Mouse (Mus musculus) midbrain, embryonic 16.5 days (tissue): ENCODE measurements around the gene Magi1. TPM values are rescaled to one million over a fixed set of nuclear protein-coding genes. Genes with fewer than 3 reads are reported as not detected.

Experiments
- ATAC-seq: fragments of 200-750 bp; cut with Nextera tagmentation; 2 replicates; pipeline ENCODE4 v1.8.0; 2017; ENCODE audit warnings: moderate TSS enrichment
- H3K27ac ChIP-seq: fragments of 300-500 bp; sonication (generic); 2 replicates; pipeline ENCODE4 v1.5.1; 2014; ENCODE audit warnings: mild to moderate bottlenecking, low read length, mixed read lengths
- H3K27me3 ChIP-seq: fragments of 300-500 bp; sonication (generic); 2 replicates; pipeline ENCODE4 v1.6.1; 2014; ENCODE audit warnings: low read depth, low read length, mixed read lengths; ENCODE audit not compliant: control insufficient read depth, insufficient read depth
- H3K36me3 ChIP-seq: fragments of 300-500 bp; sonication (generic); 2 replicates; pipeline ENCODE4 v1.6.1; 2014; ENCODE audit warnings: mild to moderate bottlenecking, low read length, moderate library complexity, mixed read lengths; ENCODE audit not compliant: control insufficient read depth, insufficient read depth
- H3K4me1 ChIP-seq: fragments of 300-500 bp; sonication (generic); 2 replicates; pipeline ENCODE4 v1.6.1; 2014; ENCODE audit warnings: mild to moderate bottlenecking, low read length, mixed read lengths; ENCODE audit not compliant: control insufficient read depth, insufficient read depth
- H3K4me2 ChIP-seq: fragments of 300-500 bp; sonication (generic); 2 replicates; pipeline ENCODE4 v1.6.1; 2014; ENCODE audit warnings: mild to moderate bottlenecking, low read length, mixed read lengths
- H3K4me3 ChIP-seq: fragments of 300-500 bp; sonication (generic); 2 replicates; pipeline ENCODE4 v1.5.1; 2014; ENCODE audit warnings: low read depth, mild to moderate bottlenecking, low read length, moderate library complexity, mixed read lengths
- H3K9ac ChIP-seq: fragments of 300-500 bp; sonication (generic); 2 replicates; pipeline ENCODE4 v1.6.1; 2014; ENCODE audit warnings: low read depth, low read length, mixed read lengths
- H3K9me3 ChIP-seq: fragments of 300-500 bp; sonication (generic); replicated peaks from 2 replicates; pipeline ENCODE4 v1.6.1; 2014; ENCODE audit warnings: mild to moderate bottlenecking, low read length, mixed read lengths; ENCODE audit not compliant: control insufficient read depth, poor library complexity, severe bottlenecking
- WGBS: fragments of 180-500 bp; shearing (Covaris S2); extraction: QIAGEN DNeasy Blood & Tissue Kit; methylation state at CpG from one replicate; pipeline ENCODE4 v1.1.7; 2014; 5-methylcytosine and 5-hydroxymethylcytosine counted together
- polyA plus RNA-seq: library from polyadenylated mRNA; unstranded; fragments of >200 nt; fragmentation: Nextera tagmentation; extraction: Ambion mirVana; gene quantifications from 2 replicates; pipeline ENCODE4 v1.2.1, GENCODE M21; 2015

Magi1 gene
- polyA plus RNA-seq, 1 experiment from 2014 or later = 34.6 TPM

DNA sequence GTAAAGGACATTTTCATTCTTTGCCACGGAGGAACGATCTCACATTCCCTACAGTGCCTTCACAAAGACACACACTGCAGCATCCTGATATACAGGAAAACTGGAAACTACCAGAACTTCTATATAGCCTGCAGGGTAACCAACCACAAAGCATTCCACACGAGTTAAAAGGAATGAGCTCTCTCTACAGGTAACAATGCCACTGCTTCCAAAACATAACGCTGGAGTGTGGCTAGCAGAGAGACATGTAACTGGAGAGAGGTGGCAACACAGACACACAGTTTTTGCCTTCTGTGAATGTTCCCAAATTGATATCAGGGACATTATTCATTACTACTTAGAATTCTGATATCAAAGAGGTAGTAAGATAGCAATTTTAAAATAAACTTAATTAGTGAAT is 564.2 kb downstream of the Magi1 start:
- no peak overlapping the region for H3K4me3 ChIP-seq
- H3K4me2 ChIP-seq = no peak overlapping the region
- H3K27ac ChIP-seq = no peak overlapping the region
- H3K9me3 ChIP-seq = no peaks in the 10 kb centered on the region
- ATAC-seq = no peak
- no peaks in the 10 kb centered on the region for H3K36me3 ChIP-seq
- H3K4me1 ChIP-seq = peaks cover 39% of the 10 kb centered on the region
- no peaks in the 10 kb centered on the region for H3K27me3 ChIP-seq
- WGBS = 40% methylated on average over 4 of the region's 4 CpGs
- no peak overlapping the region for H3K9ac ChIP-seq

DNA sequence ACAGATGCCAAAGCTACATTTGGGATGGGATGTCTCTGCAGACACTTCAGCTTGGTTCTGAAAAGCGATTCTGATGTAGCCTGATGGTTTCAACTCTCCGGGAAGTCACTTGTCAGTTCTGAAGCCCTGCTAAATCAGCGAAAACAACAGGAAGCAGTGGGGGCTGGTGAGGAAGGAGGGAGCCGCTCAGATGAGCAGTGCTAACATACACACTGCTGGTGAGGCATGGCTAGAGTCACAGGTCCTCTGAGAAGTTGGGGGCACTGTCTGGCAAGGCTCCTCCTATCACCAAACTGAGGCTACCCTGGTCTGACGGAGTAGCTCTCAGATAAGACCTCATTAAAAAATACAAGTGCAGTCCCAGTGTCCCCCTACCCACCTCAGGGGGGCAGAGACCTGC is 565.3 kb downstream of the Magi1 start:
- Histone ChIP-seq H3K36me3 (no peaks in the 10 kb centered on the region), H3K4me1 (peaks cover 37% of the 10 kb centered on the region), H3K4me2 (peak overlapping the region; percentile 17), H3K9ac (no peak overlapping the region), H3K4me3 (no peak overlapping the region), H3K9me3 (no peaks in the 10 kb centered on the region), H3K27ac (no peak overlapping the region), H3K27me3 (no peaks in the 10 kb centered on the region)
- WGBS = 17% methylated on average over 5 of the region's 5 CpGs
- peak; percentile 29; the same call in 1 of the 2 replicates for ATAC-seq

DNA sequence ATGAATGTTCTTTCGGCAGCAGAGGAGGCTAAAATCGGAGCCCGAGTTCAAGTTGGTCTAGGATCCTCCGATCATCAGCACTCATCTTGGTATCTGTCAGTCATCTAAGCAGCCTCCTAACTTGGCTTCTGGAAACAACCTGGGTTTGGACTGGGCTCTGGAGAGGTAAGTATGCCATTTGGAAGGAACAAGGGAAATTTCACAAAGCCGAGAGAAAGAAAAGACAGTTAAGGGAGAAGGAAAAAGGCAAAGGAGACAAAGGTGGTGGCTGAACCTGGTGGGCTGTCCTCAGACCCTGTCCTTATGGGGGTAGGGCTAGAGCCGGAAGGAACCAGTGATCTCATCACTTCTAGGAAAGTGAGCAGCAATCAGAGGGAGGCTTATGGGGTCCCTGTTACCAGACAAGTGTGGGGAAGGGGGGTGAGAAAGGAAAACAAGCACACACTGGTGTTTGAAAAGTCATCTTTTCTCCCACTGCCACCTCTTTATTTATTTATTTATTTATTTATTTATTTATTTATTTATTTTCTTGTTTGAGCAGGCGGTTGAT is 565.8 kb downstream of the Magi1 start:
- H3K4me3 ChIP-seq = peak overlapping the region; percentile 45
- peak overlapping the region; percentile 75 for H3K27ac ChIP-seq
- peak overlapping the region; percentile 27 for H3K9ac ChIP-seq
- H3K27me3 ChIP-seq = no peaks in the 10 kb centered on the region
- ATAC-seq = no peak
- H3K4me1 ChIP-seq = peaks cover 37% of the 10 kb centered on the region
- 38% methylated on average over 7 of the region's 7 CpGs for WGBS
- H3K9me3 ChIP-seq = no peaks in the 10 kb centered on the region
- H3K36me3 ChIP-seq = no peaks in the 10 kb centered on the region
- peak overlapping the region; percentile 75 for H3K4me2 ChIP-seq

DNA sequence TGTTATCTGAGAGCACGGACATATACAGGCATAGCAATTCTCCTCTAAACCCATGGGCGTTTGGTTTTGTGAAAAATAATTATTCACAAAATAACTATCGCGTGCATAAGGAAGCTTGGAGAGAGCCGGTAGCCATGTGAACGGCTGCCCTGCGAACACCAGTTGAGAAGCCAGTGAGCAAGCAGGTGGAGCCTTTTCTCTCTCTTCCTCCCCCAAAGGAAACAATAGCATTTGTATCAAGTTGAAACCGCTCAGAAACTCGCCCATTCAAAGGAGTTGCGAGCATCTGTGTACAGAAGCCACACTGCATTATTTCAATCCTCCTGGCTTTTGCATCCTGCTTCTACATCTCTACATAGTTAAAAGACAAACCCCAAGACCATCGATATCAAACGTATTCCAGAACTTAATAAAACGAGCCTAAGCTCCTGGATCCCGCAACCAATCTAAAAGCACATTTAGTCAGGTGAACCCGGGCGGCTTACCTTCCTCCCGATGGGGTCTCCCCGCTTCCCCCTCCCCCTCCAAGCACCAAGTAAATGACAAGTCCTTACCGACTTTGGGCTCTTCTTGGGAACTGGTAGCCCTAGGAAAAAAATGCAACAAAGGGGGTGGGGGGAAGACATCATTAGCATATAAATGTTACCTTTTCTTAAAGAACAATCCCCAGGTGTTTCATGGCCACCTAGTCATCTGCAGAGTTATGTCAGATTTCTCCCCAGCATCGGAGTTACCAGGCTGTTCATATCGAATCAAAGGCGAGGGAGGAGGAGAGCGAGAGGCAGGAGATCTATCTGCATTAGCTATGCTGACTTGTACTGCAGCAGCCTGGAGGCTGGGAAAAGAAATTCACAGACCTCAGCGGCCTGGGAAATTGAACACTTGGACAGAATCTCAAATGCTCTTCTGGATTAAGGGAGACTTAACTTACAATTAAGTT is 566.8 kb downstream of the Magi1 start:
- Histone ChIP-seq H3K9me3 (no peaks in the 10 kb centered on the region), H3K4me2 (peak overlapping the region; percentile 75), H3K27ac (peak overlapping the region; percentile 75), H3K36me3 (no peaks in the 10 kb centered on the region), H3K4me3 (peak overlapping the region; percentile 45), H3K4me1 (peaks cover 37% of the 10 kb centered on the region), H3K9ac (peak overlapping the region; percentile 64), H3K27me3 (no peaks in the 10 kb centered on the region)
- peak; percentile 77 for ATAC-seq
- WGBS = 2% methylated on average over 24 of the region's 24 CpGs

DNA sequence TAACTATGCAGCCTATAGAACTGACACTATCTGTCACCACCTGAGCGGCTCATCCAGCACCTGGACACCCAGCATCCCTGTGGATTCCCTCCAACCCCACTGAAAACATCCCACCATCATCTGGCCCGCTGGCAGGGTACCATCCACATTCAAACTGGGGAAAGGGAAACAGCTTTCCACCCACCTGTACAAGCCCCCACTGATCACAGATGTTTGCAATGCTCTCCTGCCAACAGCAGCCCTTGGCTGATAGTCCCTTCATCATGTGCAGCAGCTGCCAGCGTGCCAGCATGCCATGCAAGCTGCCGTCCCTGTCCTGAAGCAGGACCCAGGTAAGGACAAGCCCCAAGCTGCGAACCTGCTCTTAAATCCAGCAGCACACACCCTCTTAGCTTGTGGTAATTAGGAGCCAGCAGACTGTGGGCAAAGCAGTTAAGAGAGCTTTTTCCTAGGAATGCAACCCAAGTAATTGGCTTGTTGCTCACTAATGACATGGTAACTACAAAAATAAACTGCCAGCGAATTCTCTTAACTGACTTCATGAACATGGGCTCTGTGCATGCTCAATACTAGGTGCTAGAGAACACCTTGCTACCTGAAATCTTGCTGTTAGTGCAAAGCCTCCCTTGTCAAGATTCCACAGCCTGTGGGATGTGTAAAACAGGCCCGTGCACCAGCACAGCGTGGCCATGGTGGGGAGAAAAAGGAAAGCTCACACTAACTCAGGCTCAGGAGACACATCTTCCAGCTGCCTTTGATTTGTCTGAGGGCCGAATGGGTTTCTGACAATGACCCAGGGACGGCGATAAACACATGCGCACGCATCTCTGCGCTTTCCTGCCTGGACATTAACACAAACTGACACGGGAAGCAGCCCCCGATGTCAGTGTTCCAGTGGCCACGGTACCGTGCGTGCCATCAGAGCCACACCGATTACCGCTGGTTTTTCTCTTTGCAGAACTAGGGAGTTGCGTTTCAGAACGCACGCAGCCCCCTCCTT is 568.2 kb downstream of the Magi1 start:
- Histone ChIP-seq H3K27ac (peak overlapping the region; percentile 31), H3K4me1 (peaks cover 37% of the 10 kb centered on the region), H3K27me3 (no peaks in the 10 kb centered on the region), H3K36me3 (no peaks in the 10 kb centered on the region), H3K9ac (peak overlapping the region; percentile 56), H3K4me3 (peak overlapping the region; percentile 45), H3K9me3 (no peaks in the 10 kb centered on the region), H3K4me2 (peak overlapping the region; percentile 75)
- 34% methylated on average over 24 of the region's 24 CpGs for WGBS
- ATAC-seq = peak; percentile 36; the same call in 1 of the 2 replicates

DNA sequence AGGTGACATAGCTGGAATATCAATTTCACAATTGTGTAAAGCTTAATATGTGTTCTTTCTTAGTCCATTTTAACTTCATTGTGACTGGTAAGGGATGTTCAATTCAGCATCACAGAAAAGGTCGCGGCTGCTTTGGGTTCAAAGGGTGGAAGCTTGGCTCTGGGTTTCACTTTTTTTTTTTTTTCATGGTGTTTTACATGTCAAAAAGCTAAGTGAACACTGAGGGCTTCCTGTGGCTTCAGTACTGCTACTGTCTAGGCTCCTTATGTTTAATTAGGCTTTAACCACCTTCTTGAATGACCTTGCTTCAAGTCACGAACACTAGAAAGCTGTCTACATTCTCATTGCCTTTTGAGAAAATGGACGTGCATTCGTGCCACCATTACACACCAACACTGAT is 579.4 kb downstream of the Magi1 start:
- no peak for ATAC-seq
- Histone ChIP-seq H3K36me3 (0 out of 2 replicates have a peak, but pooled peaks cover 5% of the 10 kb centered on the region), H3K27me3 (no peaks in the 10 kb centered on the region), H3K4me1 (peaks cover 6% of the 10 kb centered on the region; the same call in 1 of the 2 replicates), H3K27ac (no peak overlapping the region), H3K4me3 (no peak overlapping the region), H3K4me2 (no peak overlapping the region), H3K9ac (no peak overlapping the region), H3K9me3 (no peaks in the 10 kb centered on the region)
- 35% methylated on average over 5 of the region's 5 CpGs for WGBS

DNA sequence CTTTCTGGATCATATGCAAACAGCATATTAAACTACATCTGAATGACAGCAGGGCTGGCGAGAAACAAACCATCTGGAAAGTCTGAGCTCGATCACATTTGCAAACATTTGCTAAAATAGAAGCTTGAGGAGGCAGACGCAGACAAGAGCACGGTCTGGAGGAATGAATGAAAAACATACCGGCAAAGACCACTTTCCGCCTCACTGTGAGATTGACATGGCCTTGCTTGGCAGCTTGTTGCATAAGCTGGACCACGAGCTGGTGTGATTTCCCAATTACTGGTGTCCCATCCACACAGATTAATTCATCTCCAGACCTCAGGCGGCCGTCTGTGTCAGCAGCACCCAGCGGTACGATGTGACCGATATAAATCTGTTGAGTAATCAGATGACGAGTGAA is 584.3 kb downstream of the Magi1 start:
- no peak overlapping the region for H3K27ac ChIP-seq
- peaks cover under 1% of the 10 kb centered on the region; the same call in 1 of the 2 replicates for H3K4me1 ChIP-seq
- H3K9me3 ChIP-seq = no peaks in the 10 kb centered on the region
- H3K27me3 ChIP-seq = no peaks in the 10 kb centered on the region
- no peak overlapping the region for H3K4me3 ChIP-seq
- peaks cover 14% of the 10 kb centered on the region for H3K36me3 ChIP-seq
- ATAC-seq = no peak
- no peak overlapping the region for H3K9ac ChIP-seq
- H3K4me2 ChIP-seq = no peak overlapping the region
- WGBS = 85% methylated on average over 13 of the region's 13 CpGs

DNA sequence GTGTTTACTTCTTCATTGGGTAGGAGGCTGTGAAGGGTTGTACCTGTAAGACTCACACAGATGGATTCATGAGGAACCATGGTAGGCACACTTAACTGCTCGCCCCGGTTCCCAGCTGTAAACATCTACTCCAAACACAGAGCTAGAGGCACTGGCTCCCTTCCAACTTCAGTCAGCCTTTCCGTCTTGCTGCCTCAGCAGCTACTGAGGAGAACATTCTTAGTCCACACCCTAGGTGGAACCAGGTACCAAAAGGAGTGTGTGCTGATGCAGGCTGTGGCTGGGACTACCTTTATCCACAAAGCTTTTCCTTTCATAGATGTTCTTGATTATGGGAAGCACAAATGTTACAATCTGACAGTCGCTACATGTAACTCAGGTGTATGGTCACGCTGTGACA is 585.8 kb downstream of the Magi1 start:
- no peaks in the 10 kb centered on the region for H3K4me1 ChIP-seq
- no peak for ATAC-seq
- 82% methylated on average over 5 of the region's 5 CpGs for WGBS
- no peak overlapping the region for H3K9ac ChIP-seq
- no peaks in the 10 kb centered on the region for H3K27me3 ChIP-seq
- H3K9me3 ChIP-seq = no peaks in the 10 kb centered on the region
- H3K4me3 ChIP-seq = no peak overlapping the region
- H3K4me2 ChIP-seq = no peak overlapping the region
- peaks cover 14% of the 10 kb centered on the region for H3K36me3 ChIP-seq
- H3K27ac ChIP-seq = no peak overlapping the region
